Mouse (Mus musculus) lung, embryonic 14.5 days (tissue): ENCODE measurements at regions not wholly inside any gene's neighbourhood (a gene's known extent, or its start where the extent isn't known, plus 50 kb on each side); places are given as distances from the start of the nearest gene placed in this dataset.
"Not testable (repeated sequence)": the region's sequence is repeated elsewhere in the genome, so short reads cannot be mapped to it uniquely, and the experiment has no call there.

Experiments used
- ATAC-seq: fragments of 200-750 bp; cut with Nextera tagmentation; 2 replicates; pipeline ENCODE4 v1.8.0; 2017; ENCODE audit warnings: mild to moderate bottlenecking, moderate TSS enrichment, moderate library complexity; ENCODE audit not compliant: insufficient read depth
- DNase-seq: peaks from one replicate; pipeline ENCODE4 v3.0.0-alpha.2; 2015
- H3K27ac ChIP-seq: fragments of 300-500 bp; sonication (generic); 2 replicates; pipeline ENCODE4 v1.5.1; 2014; ENCODE audit warnings: low read depth, mild to moderate bottlenecking, moderate library complexity
- H3K27me3 ChIP-seq: fragments of 300-500 bp; sonication (generic); 2 replicates; pipeline ENCODE4 v1.6.1; 2014; ENCODE audit warnings: low read length, control low read depth; ENCODE audit not compliant: insufficient read depth
- H3K36me3 ChIP-seq: fragments of 300-500 bp; sonication (generic); 2 replicates; pipeline ENCODE4 v1.6.1; 2014; ENCODE audit warnings: control low read depth; ENCODE audit not compliant: insufficient read depth
- H3K4me1 ChIP-seq: fragments of 300-500 bp; sonication (generic); 2 replicates; pipeline ENCODE4 v1.6.1; 2014; ENCODE audit warnings: antibody characterized with exemption, control low read depth; ENCODE audit not compliant: insufficient read depth
- H3K4me2 ChIP-seq: fragments of 300-500 bp; sonication (generic); 2 replicates; pipeline ENCODE4 v1.6.1; 2014; ENCODE audit warnings: mild to moderate bottlenecking
- H3K4me3 ChIP-seq: fragments of 300-500 bp; sonication (generic); 2 replicates; pipeline ENCODE4 v1.5.1; 2014; ENCODE audit warnings: low read depth, low read length
- H3K9ac ChIP-seq: fragments of 300-500 bp; sonication (generic); 2 replicates; pipeline ENCODE4 v1.6.1; 2014
- H3K9me3 ChIP-seq: fragments of 300-500 bp; sonication (generic); 2 replicates; pipeline ENCODE4 v1.6.1; 2016; ENCODE audit warnings: low read depth, low read length, control low read depth
- CTCF ChIP-seq: IDR thresholded peaks from 2 replicates; pipeline ENCODE4 v1.5.1; 2016; ENCODE audit warnings: antibody characterized with exemption, low read depth
- WGBS: fragments of 180-500 bp; shearing (Covaris S2); extraction: QIAGEN DNeasy Blood & Tissue Kit; methylation state at CpG from one replicate; pipeline ENCODE4 v1.1.7; 2014; 5-methylcytosine and 5-hydroxymethylcytosine counted together

GRCm38 (mm10) chrX:130577706-130578105, 828.2 kb downstream of the Diaph2 start:
- DNase-seq (no peak), ATAC-seq (no peak)
- H3K27me3 ChIP-seq: no peaks in the 10 kb centered on the region
- no peak overlapping the region for H3K4me2 ChIP-seq
- no peaks in the 10 kb centered on the region for H3K9me3 ChIP-seq
- H3K36me3 ChIP-seq: no peaks in the 10 kb centered on the region
- TF ChIP-seq CTCF: no peak
- no peak overlapping the region for H3K9ac ChIP-seq
- H3K4me1 ChIP-seq: no peaks in the 10 kb centered on the region
- no peak overlapping the region for H3K4me3 ChIP-seq
- 47% methylated on average over 5 of the region's 5 CpGs for WGBS
- H3K27ac ChIP-seq: no peak overlapping the region

DNA sequence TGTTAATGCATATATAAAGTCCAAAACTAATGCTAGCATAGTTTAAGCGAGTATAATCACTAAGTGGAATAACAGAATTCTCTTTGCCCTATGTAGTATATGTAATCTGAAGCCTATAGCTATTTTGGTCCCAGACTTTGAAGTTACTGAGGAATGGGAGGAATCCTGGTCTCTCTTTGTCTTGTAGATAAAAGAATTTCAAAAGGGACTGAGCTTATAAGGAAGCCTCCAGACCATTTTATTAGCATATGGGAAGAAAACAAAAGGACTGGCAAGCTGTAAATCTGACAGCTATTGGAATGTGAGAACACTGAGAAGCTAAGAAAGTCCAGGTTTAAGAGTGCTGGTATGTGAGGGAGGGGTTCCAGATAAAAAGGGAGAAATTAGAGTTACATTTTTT, 847.1 kb downstream of the Diaph2 start:
- no peaks in the 10 kb centered on the region for H3K4me1 ChIP-seq
- no peak for ATAC-seq
- no peak overlapping the region for H3K4me2 ChIP-seq
- H3K4me3 ChIP-seq: no peak overlapping the region
- WGBS: 41% methylated on average over 1 of the region's 1 CpGs
- H3K27me3 ChIP-seq: no peaks in the 10 kb centered on the region
- H3K36me3 ChIP-seq: no peaks in the 10 kb centered on the region
- no peak for TF ChIP-seq CTCF
- H3K9me3 ChIP-seq: no peaks in the 10 kb centered on the region
- no peak overlapping the region for H3K9ac ChIP-seq
- H3K27ac ChIP-seq: no peak overlapping the region
- no peak for DNase-seq

DNA sequence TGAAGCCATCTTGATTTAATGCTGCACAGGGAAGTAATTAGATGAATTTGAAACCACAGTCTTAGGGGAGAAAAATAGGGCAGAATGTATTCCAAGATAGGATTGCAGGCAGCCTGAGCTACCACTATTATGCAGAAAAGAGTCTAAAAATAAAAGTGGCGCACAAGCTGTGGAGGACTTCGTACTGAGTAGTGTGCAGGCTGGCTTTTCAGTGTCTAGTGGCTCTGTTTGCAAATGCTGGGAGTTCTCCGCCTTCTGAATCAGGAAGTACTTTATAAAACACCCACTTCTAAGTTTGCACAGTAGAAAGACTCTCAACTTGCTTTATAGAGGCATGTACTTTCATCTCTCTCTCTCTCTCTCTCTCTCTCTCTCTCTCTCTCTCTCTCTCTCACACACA, 852.4 kb downstream of the Diaph2 start:
- Histone ChIP-seq H3K9ac (no peak overlapping the region), H3K4me2 (no peak overlapping the region), H3K4me3 (no peak overlapping the region), H3K36me3 (no peaks in the 10 kb centered on the region), H3K4me1 (no peaks in the 10 kb centered on the region), H3K27ac (no peak overlapping the region), H3K27me3 (no peaks in the 10 kb centered on the region), H3K9me3 (no peaks in the 10 kb centered on the region)
- DNase-seq (no peak), ATAC-seq (no peak)
- 55% methylated on average over 3 of the region's 3 CpGs for WGBS
- no peak for TF ChIP-seq CTCF

DNA sequence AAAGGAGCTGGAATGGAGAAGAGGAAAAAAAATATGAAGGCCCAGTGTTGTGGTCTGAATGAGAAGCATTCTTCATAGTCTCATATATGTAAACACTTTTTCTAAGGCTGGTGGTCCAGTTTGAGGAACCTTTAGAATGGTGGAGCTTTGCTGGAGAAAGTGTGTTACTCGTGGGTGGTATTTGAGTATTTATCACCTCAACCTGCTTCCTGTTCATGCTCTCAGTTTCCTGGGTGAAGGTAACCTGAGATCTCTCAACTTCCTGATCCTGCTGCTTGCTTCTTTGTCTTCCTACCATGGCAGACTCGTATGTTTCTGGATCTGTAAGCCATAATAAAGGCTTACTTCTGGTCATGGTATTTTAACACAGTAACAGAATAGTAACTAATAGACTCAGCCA, 889.0 kb downstream of the Diaph2 start:
- H3K4me1 ChIP-seq: no peaks in the 10 kb centered on the region
- no peak overlapping the region for H3K4me3 ChIP-seq
- 58% methylated on average over 2 of the region's 2 CpGs for WGBS
- H3K9ac ChIP-seq: no peak overlapping the region
- H3K9me3 ChIP-seq: no peaks in the 10 kb centered on the region
- TF ChIP-seq CTCF: no peak
- ATAC-seq (no peak), DNase-seq (no peak)
- H3K36me3 ChIP-seq: no peaks in the 10 kb centered on the region
- H3K27ac ChIP-seq: no peak overlapping the region
- H3K27me3 ChIP-seq: no peaks in the 10 kb centered on the region
- H3K4me2 ChIP-seq: no peak overlapping the region

DNA sequence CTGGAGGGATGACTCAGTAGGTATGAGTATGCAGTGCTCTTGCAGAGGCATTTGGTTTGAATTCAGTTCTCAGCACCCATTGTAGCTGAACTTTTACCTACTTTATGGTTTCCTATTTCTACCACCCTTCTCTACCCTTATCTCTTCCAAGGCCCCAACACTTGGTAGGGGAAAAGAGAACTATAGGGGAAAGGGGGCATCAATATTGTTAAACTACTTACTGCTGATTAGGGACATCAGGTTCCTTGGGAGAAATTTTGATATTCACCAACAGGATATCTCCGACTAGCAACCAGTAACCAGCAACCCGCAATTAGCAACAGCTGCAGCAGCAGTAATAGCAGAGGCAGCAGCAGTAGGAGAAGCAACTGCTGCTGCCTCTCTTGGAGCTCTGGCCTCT, 906.3 kb downstream of the Diaph2 start:
- Histone ChIP-seq H3K9ac (no peak overlapping the region), H3K27ac (no peak overlapping the region), H3K4me2 (no peak overlapping the region), H3K9me3 (no peaks in the 10 kb centered on the region), H3K4me3 (no peak overlapping the region), H3K36me3 (no peaks in the 10 kb centered on the region), H3K4me1 (no peaks in the 10 kb centered on the region), H3K27me3 (no peaks in the 10 kb centered on the region)
- TF ChIP-seq CTCF: no peak
- 71% methylated on average over 2 of the region's 2 CpGs for WGBS
- no peak for DNase-seq
- no peak for ATAC-seq

DNA sequence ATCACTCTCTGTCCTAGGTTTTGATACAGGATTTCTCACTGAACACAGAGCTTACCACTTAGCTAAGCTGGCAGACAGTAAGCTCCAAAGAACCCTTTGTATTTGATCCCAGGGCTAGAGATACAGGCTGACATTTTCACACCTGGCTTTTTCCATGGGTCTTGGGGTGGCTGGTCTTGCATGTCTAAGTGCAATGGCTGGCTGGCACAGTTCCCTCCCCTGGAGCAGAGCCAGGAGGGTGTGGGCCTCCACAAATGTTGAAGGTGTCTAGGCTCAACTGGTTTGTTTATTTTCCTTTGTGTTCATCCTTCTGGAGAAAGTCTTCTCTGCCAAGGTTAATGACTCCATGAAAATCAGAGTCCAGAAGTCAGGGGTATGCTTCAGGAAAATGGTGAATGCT, 934.8 kb downstream of the Diaph2 start:
- DNase-seq (no peak), ATAC-seq (no peak)
- no peak overlapping the region for H3K9ac ChIP-seq
- H3K4me1 ChIP-seq: no peaks in the 10 kb centered on the region
- H3K4me3 ChIP-seq: no peak overlapping the region
- H3K27ac ChIP-seq: no peak overlapping the region
- H3K9me3 ChIP-seq: no peaks in the 10 kb centered on the region
- no peaks in the 10 kb centered on the region for H3K27me3 ChIP-seq
- H3K36me3 ChIP-seq: no peaks in the 10 kb centered on the region
- no peak for TF ChIP-seq CTCF
- no peak overlapping the region for H3K4me2 ChIP-seq

DNA sequence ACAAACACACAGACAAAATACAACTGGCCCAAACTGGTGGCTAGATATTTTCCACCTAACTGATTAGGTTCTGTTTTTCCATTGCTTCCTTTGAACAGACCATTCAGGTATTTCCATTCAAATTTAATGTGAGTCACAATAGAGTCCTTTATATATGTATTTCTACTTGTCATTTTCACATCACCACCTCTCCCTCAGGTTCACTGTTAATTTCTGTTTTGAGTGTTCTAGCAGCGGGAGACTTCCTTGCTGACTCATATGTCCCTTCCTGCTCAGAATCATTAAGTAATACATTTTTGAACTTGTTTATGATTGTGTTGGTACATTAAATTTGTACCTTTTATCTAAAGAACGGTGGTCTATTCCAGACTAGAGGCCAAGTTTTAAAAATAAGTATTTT, 959.4 kb downstream of the Diaph2 start:
- Histone ChIP-seq H3K27ac (no peak overlapping the region), H3K27me3 (no peaks in the 10 kb centered on the region), H3K9ac (no peak overlapping the region), H3K4me1 (no peaks in the 10 kb centered on the region), H3K9me3 (no peaks in the 10 kb centered on the region), H3K4me3 (no peak overlapping the region), H3K36me3 (no peaks in the 10 kb centered on the region), H3K4me2 (no peak overlapping the region)
- ATAC-seq: no peak
- DNase-seq: no peak
- WGBS: 80% methylated on average over 2 of the region's 2 CpGs
- no peak for TF ChIP-seq CTCF

- H3K4me2 ChIP-seq, H3K9ac ChIP-seq, H3K27me3 ChIP-seq, H3K4me3 ChIP-seq, H3K9me3 ChIP-seq, ATAC-seq, H3K36me3 ChIP-seq, DNase-seq, H3K27ac ChIP-seq, H3K4me1 ChIP-seq: not testable (repeated sequence)
- WGBS: 75% methylated on average over 1 of the region's 1 CpGs
Observed at GRCm38 (mm10) chrX:130744132-130744531, 994.6 kb downstream of the Diaph2 start.
